Mouse (Mus musculus) right cerebral cortex, postnatal 4 days (tissue): Measurements from ENCODE around the gene Gm45716.
A peak's percentile ranks its signal among the peaks of the same experiment; 100 is the strongest.

Experiments
- DNase-seq: peaks from one replicate; pipeline ENCODE4 v3.0.0-alpha.2; 2022

Gm45716 gene

GRCm38 (mm10) chr11:90214246-90214645 is 26.8 kb downstream of the Gm45716 start:
- DNase-seq: no peak

GRCm38 (mm10) chr11:90220022-90220645 is 32.7 kb downstream of the Gm45716 start:
- no peak for DNase-seq

GRCm38 (mm10) chr11:90220750-90221149 is 33.3 kb downstream of the Gm45716 start:
- DNase-seq: no peak

- DNase-seq: no peak
Measured at GRCm38 (mm10) chr11:90224914-90225470, 37.5 kb downstream of the Gm45716 start.

GRCm38 (mm10) chr11:90227000-90227922 is 39.8 kb downstream of the Gm45716 start:
- no peak for DNase-seq

GRCm38 (mm10) chr11:90228251-90228949 is 40.9 kb downstream of the Gm45716 start:
- no peak for DNase-seq

- no peak for DNase-seq
Measured at GRCm38 (mm10) chr11:90229800-90230199, 42.3 kb downstream of the Gm45716 start.

GRCm38 (mm10) chr11:90230671-90231070 is 43.2 kb downstream of the Gm45716 start:
- DNase-seq: no peak

- DNase-seq: no peak
Measured at GRCm38 (mm10) chr11:90231631-90232030, 44.1 kb downstream of the Gm45716 start.

- no peak for DNase-seq
Measured at GRCm38 (mm10) chr11:90232685-90233084, 45.2 kb downstream of the Gm45716 start.

GRCm38 (mm10) chr11:90235221-90235620 is 47.7 kb downstream of the Gm45716 start:
- DNase-seq: no peak

- no peak for DNase-seq
Measured at GRCm38 (mm10) chr11:90237616-90238015, 50.1 kb downstream of the Gm45716 start.

- DNase-seq: no peak
Measured at GRCm38 (mm10) chr11:90238657-90239056, 51.2 kb downstream of the Gm45716 start.

- no peak for DNase-seq
Measured at GRCm38 (mm10) chr11:90240652-90241330, 53.3 kb downstream of the Gm45716 start.

- no peak for DNase-seq
Measured at GRCm38 (mm10) chr11:90241874-90242273, 54.4 kb downstream of the Gm45716 start.

GRCm38 (mm10) chr11:90243300-90243699 is 55.8 kb downstream of the Gm45716 start:
- no peak for DNase-seq

- DNase-seq: no peak
Measured at GRCm38 (mm10) chr11:90245630-90246029, 58.1 kb downstream of the Gm45716 start.

- no peak for DNase-seq
Measured at GRCm38 (mm10) chr11:90246676-90247075, 59.2 kb downstream of the Gm45716 start.

- DNase-seq: no peak
Measured at GRCm38 (mm10) chr11:90247793-90248192, 60.3 kb downstream of the Gm45716 start.

- peak; percentile 91 for DNase-seq
Measured at GRCm38 (mm10) chr11:90249025-90249650, 61.7 kb downstream of the Gm45716 start, which contains the start of gene Mmd. Gene Mmd, plus strand, starts transcription at chr11:90249456.

- no peak for DNase-seq
Measured at GRCm38 (mm10) chr11:90249701-90250141, 62.2 kb downstream of the Gm45716 start.

GRCm38 (mm10) chr11:90250189-90250588 is 62.7 kb downstream of the Gm45716 start:
- no peak for DNase-seq
